Mouse (Mus musculus): ENCODE data around the gene Sema3b.

The Sema3b gene

GRCm38 (mm10) chr9:107608741-107609432 lies at the start of gene Sema3b:
TSS of gene Sema3b (minus strand) at chr9:107609229.
- peak; percentile 75 for DNase-seq

- DNase-seq, result no peak
These were observed 49.1 kb upstream of the Sema3b start for GRCm38 (mm10) chr9:107658096-107658495.

GRCm38 (mm10) chr9:107657144-107657543 lies 48.1 kb upstream of the Sema3b start:
- no peak for DNase-seq

GRCm38 (mm10) chr9:107654585-107654984 lies 45.6 kb upstream of the Sema3b start:
- DNase-seq, result no peak

- no peak for DNase-seq
These were observed 44.4 kb upstream of the Sema3b start for GRCm38 (mm10) chr9:107653474-107653873.

GRCm38 (mm10) chr9:107650708-107651481 lies 41.9 kb upstream of the Sema3b start:
- no peak for DNase-seq

GRCm38 (mm10) chr9:107650225-107650624 lies 41.2 kb upstream of the Sema3b start:
- no peak for DNase-seq

- no peak for DNase-seq
These were observed 39.7 kb upstream of the Sema3b start for GRCm38 (mm10) chr9:107648767-107649166.

- no peak for DNase-seq
These were observed 37.9 kb upstream of the Sema3b start for GRCm38 (mm10) chr9:107646975-107647374.

GRCm38 (mm10) chr9:107645577-107645976 lies 36.5 kb upstream of the Sema3b start:
- peak; percentile 55 for DNase-seq

GRCm38 (mm10) chr9:107645153-107645510 lies 36.1 kb upstream of the Sema3b start:
- peak; percentile 67 for DNase-seq

- DNase-seq, result peak; percentile 84
These were observed 35.6 kb upstream of the Sema3b start for GRCm38 (mm10) chr9:107644495-107645152.

GRCm38 (mm10) chr9:107643544-107644214 lies 34.6 kb upstream of the Sema3b start:
- DNase-seq, result no peak

- no peak for DNase-seq
These were observed 32.6 kb upstream of the Sema3b start for GRCm38 (mm10) chr9:107641666-107642065.

GRCm38 (mm10) chr9:107640257-107640772 lies 31.3 kb upstream of the Sema3b start:
- DNase-seq, result no peak

- DNase-seq, result no peak
These were observed 28.0 kb upstream of the Sema3b start for GRCm38 (mm10) chr9:107637070-107637469.

- DNase-seq, result peak; percentile 98
These were observed 26.4 kb upstream of the Sema3b start, which contains the start of gene Gnai2 for GRCm38 (mm10) chr9:107635279-107636028. TSS of gene Gnai2 (minus strand) at chr9:107635367.

GRCm38 (mm10) chr9:107634406-107635278 lies 25.6 kb upstream of the Sema3b start:
- no peak for DNase-seq

GRCm38 (mm10) chr9:107633661-107634405 lies 24.8 kb upstream of the Sema3b start:
- peak; percentile 31 for DNase-seq

- peak; percentile 72 for DNase-seq
These were observed 24.1 kb upstream of the Sema3b start for GRCm38 (mm10) chr9:107633091-107633660.
